Mouse (Mus musculus) telencephalon, adult 2 months (tissue): Measurements from ENCODE around the gene Cadm2.

ENCODE experiments used
- DNase-seq: peaks from one replicate; pipeline ENCODE4 v3.0.0-alpha.2; 2011; ENCODE audit warnings: low read depth, low spot score

Cadm2 gene

GRCm38 (mm10) chr16:67515549-67515948 is 105.2 kb downstream of the Cadm2 start:
- peak; percentile 41 for DNase-seq

GRCm38 (mm10) chr16:67509079-67509478 is 111.6 kb downstream of the Cadm2 start:
- peak; percentile 65 for DNase-seq

- peak; percentile 33 for DNase-seq
These were observed 138.2 kb downstream of the Cadm2 start for GRCm38 (mm10) chr16:67482542-67482941.

- no peak for DNase-seq
These were observed 153.7 kb downstream of the Cadm2 start for GRCm38 (mm10) chr16:67467041-67467440.

- DNase-seq, result no peak
These were observed 184.4 kb downstream of the Cadm2 start for GRCm38 (mm10) chr16:67436301-67436700.

GRCm38 (mm10) chr16:67425371-67425770 is 195.3 kb downstream of the Cadm2 start:
- no peak for DNase-seq

- no peak for DNase-seq
These were observed 209.8 kb downstream of the Cadm2 start for GRCm38 (mm10) chr16:67410926-67411325.

- no peak for DNase-seq
These were observed 210.2 kb downstream of the Cadm2 start for GRCm38 (mm10) chr16:67410482-67410881.

- no peak for DNase-seq
These were observed 253.0 kb downstream of the Cadm2 start for GRCm38 (mm10) chr16:67367745-67368144.

- peak; percentile 29 for DNase-seq
These were observed 272.7 kb downstream of the Cadm2 start for GRCm38 (mm10) chr16:67348011-67348410.

- no peak for DNase-seq
These were observed 273.1 kb downstream of the Cadm2 start for GRCm38 (mm10) chr16:67347561-67347960.

- DNase-seq, result peak; percentile 45
These were observed 274.0 kb downstream of the Cadm2 start for GRCm38 (mm10) chr16:67346621-67347290.

- no peak for DNase-seq
These were observed 276.5 kb downstream of the Cadm2 start for GRCm38 (mm10) chr16:67344194-67344593.

- peak; percentile 83 for DNase-seq
These were observed 309.7 kb downstream of the Cadm2 start for GRCm38 (mm10) chr16:67311033-67311432.

GRCm38 (mm10) chr16:67284664-67285063 is 336.0 kb downstream of the Cadm2 start:
- no peak for DNase-seq

- DNase-seq, result no peak
These were observed 377.1 kb downstream of the Cadm2 start for GRCm38 (mm10) chr16:67243598-67243997.

GRCm38 (mm10) chr16:67234862-67235261 is 385.8 kb downstream of the Cadm2 start:
- DNase-seq, result peak; percentile 40

- DNase-seq, result no peak
These were observed 394.0 kb downstream of the Cadm2 start for GRCm38 (mm10) chr16:67226696-67227095.

GRCm38 (mm10) chr16:67203329-67203728 is 417.4 kb downstream of the Cadm2 start:
- no peak for DNase-seq

GRCm38 (mm10) chr16:67192852-67193415 is 427.8 kb downstream of the Cadm2 start:
- no peak for DNase-seq

- DNase-seq, result no peak
These were observed 428.3 kb downstream of the Cadm2 start for GRCm38 (mm10) chr16:67192395-67192794.

GRCm38 (mm10) chr16:67186322-67186721 is 434.4 kb downstream of the Cadm2 start:
- no peak for DNase-seq

GRCm38 (mm10) chr16:67182958-67183357 is 437.8 kb downstream of the Cadm2 start:
- no peak for DNase-seq
